Mouse (Mus musculus): ENCODE data around the gene Zc2hc1b.

DNA sequence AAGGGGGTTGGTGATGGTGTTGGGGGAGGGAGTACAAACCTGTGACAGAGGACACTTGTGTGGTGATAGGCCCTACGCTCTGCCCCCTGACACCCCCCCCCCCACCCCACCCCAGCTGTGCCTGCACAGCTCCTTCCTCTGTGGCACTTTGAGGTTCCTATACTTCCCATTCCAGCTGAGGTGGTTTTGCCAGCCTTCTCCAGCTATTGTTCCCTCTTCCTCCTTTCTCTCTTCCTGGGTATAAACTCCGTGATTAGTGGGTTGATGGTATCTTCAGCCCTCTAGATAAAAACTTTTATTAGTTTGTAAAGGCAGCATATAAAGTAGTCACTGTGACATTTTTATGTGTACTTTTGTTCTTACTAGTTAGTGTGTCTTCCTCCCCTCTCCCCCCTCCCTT lies 58.5 kb downstream of the Zc2hc1b start:
- TF ChIP-seq CTCF (IDR thresholded peaks at IDR 0.05; ENCODE audit: borderline replicate concordance, insufficient read depth, low read length) = no peak
- TF ChIP-seq POLR2A (IDR thresholded peaks at IDR 0.05; ENCODE audit: low read depth, low read length) = no peak
